Mouse (Mus musculus): Measurements from ENCODE around the gene Lrrc75a.

Lrrc75a gene

GRCm38 (mm10) chr11:62614876-62615410 lies 33.4 kb downstream of the Lrrc75a start:
- no peak for DNase-seq

- DNase-seq, result peak; percentile 90
Observed at GRCm38 (mm10) chr11:62613657-62614365, 34.5 kb downstream of the Lrrc75a start.

- DNase-seq, result no peak
Observed at GRCm38 (mm10) chr11:62612604-62613003, 35.7 kb downstream of the Lrrc75a start.

- DNase-seq, result no peak
Observed at GRCm38 (mm10) chr11:62610304-62610703, 38.0 kb downstream of the Lrrc75a start.

GRCm38 (mm10) chr11:62608826-62609675 lies 39.3 kb downstream of the Lrrc75a start:
- DNase-seq, result no peak

GRCm38 (mm10) chr11:62607952-62608201 lies 40.4 kb downstream of the Lrrc75a start:
- DNase-seq, result no peak

- no peak for DNase-seq
Observed at GRCm38 (mm10) chr11:62607170-62607951, 41.0 kb downstream of the Lrrc75a start.

GRCm38 (mm10) chr11:62606299-62607169 lies 41.8 kb downstream of the Lrrc75a start:
- DNase-seq, result no peak

- DNase-seq, result no peak
Observed at GRCm38 (mm10) chr11:62605619-62606298, 42.6 kb downstream of the Lrrc75a start.

GRCm38 (mm10) chr11:62604886-62605618 lies 43.3 kb downstream of the Lrrc75a start:
- no peak for DNase-seq

- no peak for DNase-seq
Observed at GRCm38 (mm10) chr11:62604123-62604706, 44.1 kb downstream of the Lrrc75a start.

- peak; percentile 63 for DNase-seq
Observed at GRCm38 (mm10) chr11:62603312-62604056, 44.8 kb downstream of the Lrrc75a start.

GRCm38 (mm10) chr11:62602619-62603311 lies 45.6 kb downstream of the Lrrc75a start:
- peak; percentile 97 for DNase-seq

GRCm38 (mm10) chr11:62601732-62602618 lies 46.3 kb downstream of the Lrrc75a start:
- no peak for DNase-seq

- no peak for DNase-seq
Observed at GRCm38 (mm10) chr11:62598571-62598970, 49.8 kb downstream of the Lrrc75a start.

- DNase-seq, result peak; percentile 60
Observed at GRCm38 (mm10) chr11:62591904-62592575, 56.3 kb downstream of the Lrrc75a start.

GRCm38 (mm10) chr11:62591026-62591425 lies 57.3 kb downstream of the Lrrc75a start:
- no peak for DNase-seq

Measured in kidney, adult 9 months (tissue).